Mouse (Mus musculus): ENCODE data around the gene Rassf5. TPM values are rescaled to one million over a fixed set of nuclear protein-coding genes. Genes with fewer than 3 reads are reported as not detected.

Rassf5 gene
- polyA plus RNA-seq, 1 experiment from 2014 or later, result 0.93 TPM

DNA sequence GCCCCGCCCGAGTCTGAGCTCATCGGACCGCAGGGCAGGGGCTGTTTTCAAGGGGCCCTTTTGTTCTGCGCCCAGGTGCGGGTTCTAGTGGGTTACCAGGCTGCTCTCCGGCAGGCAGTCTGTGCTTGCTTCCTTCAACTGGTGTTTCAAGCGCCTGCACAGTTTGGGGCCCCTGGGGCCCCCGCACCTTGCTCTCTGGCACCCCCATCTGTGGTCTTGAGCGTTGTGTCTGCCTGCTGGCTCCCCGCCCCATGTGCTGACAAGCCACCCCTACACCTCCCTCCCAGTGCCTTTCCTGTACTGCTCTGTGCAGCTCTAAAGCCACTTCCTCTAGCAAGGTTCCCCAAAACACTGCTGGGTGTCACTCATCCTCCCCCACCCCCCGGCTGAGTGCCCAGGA is 45.1 kb downstream of the Rassf5 start:
- WGBS, result 66% methylated on average over 12 of the region's 12 CpGs
- peaks cover 14% of the 10 kb centered on the region for H3K4me1 ChIP-seq
- no peaks in the 10 kb centered on the region for H3K9me3 ChIP-seq (replicated peaks)
- DNase-seq (ENCODE audit: low spot score), result no peak
- peak overlapping the region; percentile 13; the same call in 1 of the 2 replicates for H3K27ac ChIP-seq (replicated peaks)
- no peaks in the 10 kb centered on the region for H3K36me3 ChIP-seq
- H3K4me3 ChIP-seq, result no peak overlapping the region
- peaks cover 2% of the 10 kb centered on the region; the same call in 1 of the 2 replicates for H3K27me3 ChIP-seq (ENCODE audit: low read depth, poor library complexity, severe bottlenecking)

GRCm38 (mm10) chr1:131199118-131199821 is 45.8 kb downstream of the Rassf5 start:
- DNase-seq (ENCODE audit: low spot score), result no peak
- WGBS, result 87% methylated on average over 18 of the region's 18 CpGs

GRCm38 (mm10) chr1:131198417-131198960 is 46.6 kb downstream of the Rassf5 start:
- Histone ChIP-seq H3K4me1 (peaks cover 14% of the 10 kb centered on the region), H3K36me3 (no peaks in the 10 kb centered on the region), H3K27me3 (ENCODE audit: low read depth, poor library complexity, severe bottlenecking) (peaks cover 2% of the 10 kb centered on the region; the same call in 1 of the 2 replicates), H3K4me3 (no peak overlapping the region), H3K27ac (replicated peaks) (no peak overlapping the region), H3K9me3 (replicated peaks) (no peaks in the 10 kb centered on the region)
- no peak for DNase-seq (ENCODE audit: low spot score)
- 78% methylated on average over 9 of the region's 9 CpGs for WGBS

More at GRCm38 (mm10) chr1:131199118-131199821, 45.8 kb downstream of the Rassf5 start:
- no peak overlapping the region for H3K27ac ChIP-seq (replicated peaks)
- H3K4me3 ChIP-seq, result no peak overlapping the region
- H3K36me3 ChIP-seq, result no peaks in the 10 kb centered on the region
- peaks cover 14% of the 10 kb centered on the region for H3K4me1 ChIP-seq
- H3K9me3 ChIP-seq (replicated peaks), result no peaks in the 10 kb centered on the region
- peaks cover 2% of the 10 kb centered on the region; the same call in 1 of the 2 replicates for H3K27me3 ChIP-seq (ENCODE audit: low read depth, poor library complexity, severe bottlenecking)

GRCm38 (mm10) chr1:131196107-131196506 is 49.0 kb downstream of the Rassf5 start:
- Histone ChIP-seq H3K27me3 (ENCODE audit: low read depth, poor library complexity, severe bottlenecking) (peaks cover 2% of the 10 kb centered on the region; the same call in 1 of the 2 replicates), H3K4me3 (no peak overlapping the region), H3K9me3 (replicated peaks) (no peaks in the 10 kb centered on the region), H3K4me1 (peaks cover 14% of the 10 kb centered on the region), H3K27ac (replicated peaks) (no peak overlapping the region; the same call in 1 of the 2 replicates), H3K36me3 (no peaks in the 10 kb centered on the region)
- 74% methylated on average over 2 of the region's 2 CpGs for WGBS
- DNase-seq (ENCODE audit: low spot score), result no peak

DNA sequence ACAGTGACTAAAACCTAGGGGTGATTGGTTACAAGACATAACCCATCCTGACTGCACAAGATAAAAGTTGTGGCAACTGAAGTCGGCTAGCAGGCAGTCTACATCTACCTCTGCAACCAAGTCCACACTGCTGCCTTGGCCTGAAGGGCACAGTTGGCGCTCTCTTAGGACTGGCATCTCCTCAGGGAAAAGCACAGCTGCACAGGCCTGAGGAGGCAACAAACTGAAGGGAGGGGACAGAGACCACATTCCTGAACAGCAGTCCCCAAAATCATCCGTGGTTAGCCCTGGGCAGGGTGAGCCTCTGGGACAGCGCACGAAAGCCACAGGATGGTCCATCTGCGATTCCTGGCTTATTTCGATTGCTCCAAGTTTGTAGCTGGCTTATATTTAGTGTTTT is 49.4 kb downstream of the Rassf5 start:
- WGBS, result 82% methylated on average over 7 of the region's 7 CpGs
- Histone ChIP-seq H3K36me3 (no peaks in the 10 kb centered on the region), H3K9me3 (replicated peaks) (no peaks in the 10 kb centered on the region), H3K4me1 (peaks cover 14% of the 10 kb centered on the region), H3K4me3 (no peak overlapping the region), H3K27me3 (ENCODE audit: low read depth, poor library complexity, severe bottlenecking) (peaks cover 2% of the 10 kb centered on the region; the same call in 1 of the 2 replicates), H3K27ac (replicated peaks) (no peak overlapping the region; the same call in 1 of the 2 replicates)
- DNase-seq (ENCODE audit: low spot score), result no peak

DNA sequence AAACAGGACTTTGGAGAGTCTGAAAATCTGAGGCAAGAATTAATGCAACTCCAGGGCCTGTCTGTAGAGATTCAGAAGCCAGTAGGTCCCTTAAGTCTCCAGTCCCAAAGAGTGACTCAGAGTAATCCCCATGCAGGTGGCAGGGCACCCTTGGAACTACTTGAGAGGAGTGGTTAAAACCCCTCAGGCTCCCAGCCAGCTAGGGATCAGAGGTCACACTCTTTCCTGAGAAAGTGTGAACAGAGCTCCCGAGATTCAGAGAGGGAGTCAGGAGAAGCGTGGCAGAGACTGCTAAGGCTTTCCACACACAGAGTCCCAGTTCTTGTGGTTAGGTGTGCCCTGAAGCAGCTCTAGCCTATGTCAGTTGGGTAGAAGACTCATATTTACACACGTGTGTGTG is 51.3 kb downstream of the Rassf5 start:
- Histone ChIP-seq H3K4me3 (no peak overlapping the region), H3K36me3 (no peaks in the 10 kb centered on the region), H3K9me3 (replicated peaks) (no peaks in the 10 kb centered on the region), H3K27me3 (ENCODE audit: low read depth, poor library complexity, severe bottlenecking) (no peaks in the 10 kb centered on the region), H3K27ac (replicated peaks) (no peak overlapping the region), H3K4me1 (peaks cover 9% of the 10 kb centered on the region)
- WGBS, result 57% methylated on average over 3 of the region's 3 CpGs
- no peak for DNase-seq (ENCODE audit: low spot score)

GRCm38 (mm10) chr1:131188655-131189054 is 56.4 kb downstream of the Rassf5 start:
- WGBS, result 86% methylated on average over 5 of the region's 5 CpGs
- Histone ChIP-seq H3K27ac (replicated peaks) (no peak overlapping the region), H3K4me3 (no peak overlapping the region), H3K9me3 (replicated peaks) (no peaks in the 10 kb centered on the region), H3K4me1 (no peaks in the 10 kb centered on the region), H3K36me3 (no peaks in the 10 kb centered on the region), H3K27me3 (ENCODE audit: low read depth, poor library complexity, severe bottlenecking) (no peaks in the 10 kb centered on the region)
- DNase-seq (ENCODE audit: low spot score), result no peak

GRCm38 (mm10) chr1:131187856-131188255 is 57.2 kb downstream of the Rassf5 start:
- Histone ChIP-seq H3K4me1 (no peaks in the 10 kb centered on the region), H3K36me3 (no peaks in the 10 kb centered on the region), H3K27me3 (ENCODE audit: low read depth, poor library complexity, severe bottlenecking) (no peaks in the 10 kb centered on the region), H3K27ac (replicated peaks) (no peak overlapping the region), H3K9me3 (replicated peaks) (no peaks in the 10 kb centered on the region), H3K4me3 (no peak overlapping the region)
- 90% methylated on average over 5 of the region's 5 CpGs for WGBS
- DNase-seq (ENCODE audit: low spot score), result no peak

GRCm38 (mm10) chr1:131186995-131187394 is 58.1 kb downstream of the Rassf5 start:
- DNase-seq (ENCODE audit: low spot score), result no peak
- Histone ChIP-seq H3K27me3 (ENCODE audit: low read depth, poor library complexity, severe bottlenecking) (no peaks in the 10 kb centered on the region), H3K36me3 (no peaks in the 10 kb centered on the region), H3K4me3 (no peak overlapping the region), H3K27ac (replicated peaks) (no peak overlapping the region), H3K4me1 (no peaks in the 10 kb centered on the region), H3K9me3 (replicated peaks) (no peaks in the 10 kb centered on the region)
- WGBS, result 84% methylated on average over 6 of the region's 6 CpGs

- no peaks in the 10 kb centered on the region for H3K36me3 ChIP-seq
- no peak overlapping the region for H3K27ac ChIP-seq (replicated peaks)
- H3K4me3 ChIP-seq, result no peak overlapping the region
- 94% methylated on average over 13 of the region's 13 CpGs for WGBS
- H3K4me1 ChIP-seq, result no peaks in the 10 kb centered on the region
- no peak for DNase-seq (ENCODE audit: low spot score)
- no peaks in the 10 kb centered on the region for H3K27me3 ChIP-seq (ENCODE audit: low read depth, poor library complexity, severe bottlenecking)
- H3K9me3 ChIP-seq (replicated peaks), result no peaks in the 10 kb centered on the region
These were observed 59.1 kb downstream of the Rassf5 start for GRCm38 (mm10) chr1:131185821-131186506.

- Histone ChIP-seq H3K27me3 (ENCODE audit: low read depth, poor library complexity, severe bottlenecking) (no peaks in the 10 kb centered on the region), H3K4me1 (no peaks in the 10 kb centered on the region), H3K27ac (replicated peaks) (no peak overlapping the region), H3K4me3 (no peak overlapping the region), H3K9me3 (replicated peaks) (no peaks in the 10 kb centered on the region), H3K36me3 (peaks cover 3% of the 10 kb centered on the region)
- DNase-seq (ENCODE audit: low spot score), result no peak
- WGBS, result 81% methylated on average over 8 of the region's 8 CpGs
These were observed 60.0 kb downstream of the Rassf5 start for GRCm38 (mm10) chr1:131184956-131185660.

DNA sequence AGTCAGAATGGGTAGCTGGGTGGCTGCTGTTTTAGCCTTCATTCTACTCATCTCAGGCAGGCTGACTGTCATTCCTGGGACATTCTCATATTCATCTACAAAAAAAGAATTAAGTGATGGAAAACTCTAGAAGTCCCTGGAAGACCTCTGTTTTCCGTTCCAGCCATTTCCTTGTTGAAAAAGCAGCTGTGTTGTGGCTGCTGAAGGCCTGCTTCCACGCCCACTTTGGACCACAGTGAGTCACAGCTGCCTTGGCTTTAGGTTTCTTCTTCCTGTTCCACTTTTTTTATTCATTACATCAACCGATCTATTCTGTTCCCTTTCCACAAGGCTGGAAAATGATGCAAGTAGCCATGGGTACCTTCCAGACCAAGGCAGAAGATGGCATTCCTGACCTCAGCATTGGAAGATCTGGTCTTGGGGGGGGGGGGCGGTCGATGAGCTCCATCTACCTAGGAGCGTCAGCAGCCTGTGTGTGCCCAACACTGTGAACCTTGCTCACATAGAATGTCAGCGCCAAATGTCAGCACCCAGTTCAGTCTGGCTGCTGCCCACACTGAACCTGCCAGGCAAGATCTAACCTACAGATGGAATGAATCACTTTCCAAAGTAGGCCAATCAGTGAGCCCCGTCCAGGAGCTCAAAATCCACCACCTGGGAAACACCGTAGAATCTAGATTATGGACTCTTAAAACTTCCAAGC is 60.7 kb downstream of the Rassf5 start:
- Histone ChIP-seq H3K4me3 (no peak overlapping the region), H3K27me3 (ENCODE audit: low read depth, poor library complexity, severe bottlenecking) (no peaks in the 10 kb centered on the region), H3K27ac (replicated peaks) (no peak overlapping the region), H3K4me1 (no peaks in the 10 kb centered on the region), H3K9me3 (replicated peaks) (no peaks in the 10 kb centered on the region), H3K36me3 (peaks cover 10% of the 10 kb centered on the region)
- DNase-seq (ENCODE audit: low spot score), result no peak
- WGBS, result 85% methylated on average over 9 of the region's 9 CpGs
